Mouse (Mus musculus): ENCODE results near the gene Ppp1r14c.
"Not testable (repeated sequence)": the region's sequence is repeated elsewhere in the genome, so short reads cannot be mapped to it uniquely, and the experiment has no call there.

The Ppp1r14c gene

GRCm38 (mm10) chr10:3403416-3404137 lies 37.7 kb downstream of the Ppp1r14c start:
- no peak for DNase-seq (ENCODE audit: low spot score)

GRCm38 (mm10) chr10:3404362-3404761 lies 38.5 kb downstream of the Ppp1r14c start:
- no peak for DNase-seq (ENCODE audit: low spot score)

- no peak for DNase-seq (ENCODE audit: low spot score)
Measured at GRCm38 (mm10) chr10:3406280-3406679, 40.4 kb downstream of the Ppp1r14c start.

- DNase-seq (ENCODE audit: low spot score) = no peak
Measured at GRCm38 (mm10) chr10:3408036-3408661, 42.3 kb downstream of the Ppp1r14c start.

- no peak for DNase-seq (ENCODE audit: low spot score)
Measured at GRCm38 (mm10) chr10:3408699-3409098, 42.8 kb downstream of the Ppp1r14c start.

- no peak for DNase-seq (ENCODE audit: low spot score)
Measured at GRCm38 (mm10) chr10:3411222-3411621, 45.4 kb downstream of the Ppp1r14c start.

GRCm38 (mm10) chr10:3411639-3412038 lies 45.8 kb downstream of the Ppp1r14c start:
- DNase-seq (ENCODE audit: low spot score) = no peak

- no peak for DNase-seq (ENCODE audit: low spot score)
Measured at GRCm38 (mm10) chr10:3414813-3415212, 49.0 kb downstream of the Ppp1r14c start.

GRCm38 (mm10) chr10:3416565-3416964 lies 50.7 kb downstream of the Ppp1r14c start:
- DNase-seq (ENCODE audit: low spot score) = no peak

- DNase-seq (ENCODE audit: low spot score) = no peak
Measured at GRCm38 (mm10) chr10:3417408-3417807, 51.6 kb downstream of the Ppp1r14c start.

- DNase-seq (ENCODE audit: low spot score) = no peak
Measured at GRCm38 (mm10) chr10:3424016-3424415, 58.2 kb downstream of the Ppp1r14c start.

- DNase-seq (ENCODE audit: low spot score) = no peak
Measured at GRCm38 (mm10) chr10:3427689-3428399, 62.0 kb downstream of the Ppp1r14c start.

- no peak for DNase-seq (ENCODE audit: low spot score)
Measured at GRCm38 (mm10) chr10:3434848-3435474, 69.1 kb downstream of the Ppp1r14c start.

GRCm38 (mm10) chr10:3440722-3441471 lies 75.0 kb downstream of the Ppp1r14c start:
- DNase-seq (ENCODE audit: low spot score) = no peak

- not testable (repeated sequence) for DNase-seq (ENCODE audit: low spot score)
Measured at GRCm38 (mm10) chr10:3446748-3447147, 80.9 kb downstream of the Ppp1r14c start.

- DNase-seq (ENCODE audit: low spot score) = no peak
Measured at GRCm38 (mm10) chr10:3448699-3449098, 82.8 kb downstream of the Ppp1r14c start.

- DNase-seq (ENCODE audit: low spot score) = no peak
Measured at GRCm38 (mm10) chr10:3451930-3452329, 86.1 kb downstream of the Ppp1r14c start.

GRCm38 (mm10) chr10:3452822-3453475 lies 87.1 kb downstream of the Ppp1r14c start:
- DNase-seq (ENCODE audit: low spot score) = no peak

- no peak for DNase-seq (ENCODE audit: low spot score)
Measured at GRCm38 (mm10) chr10:3458686-3459085, 92.8 kb downstream of the Ppp1r14c start.

GRCm38 (mm10) chr10:3460841-3461240 lies 95.0 kb downstream of the Ppp1r14c start:
- DNase-seq (ENCODE audit: low spot score) = no peak

GRCm38 (mm10) chr10:3466135-3466626 lies 100.3 kb downstream of the Ppp1r14c start:
- no peak for DNase-seq (ENCODE audit: low spot score)
